Mouse (Mus musculus) layer of hippocampus, adult 9-10 months (tissue): Measurements from ENCODE around the gene Nlgn2.

ENCODE experiments used
- DNase-seq: peaks from one replicate; pipeline ENCODE4 v3.0.0; 2022; ENCODE audit warnings: low spot score

Gene Nlgn2

DNA sequence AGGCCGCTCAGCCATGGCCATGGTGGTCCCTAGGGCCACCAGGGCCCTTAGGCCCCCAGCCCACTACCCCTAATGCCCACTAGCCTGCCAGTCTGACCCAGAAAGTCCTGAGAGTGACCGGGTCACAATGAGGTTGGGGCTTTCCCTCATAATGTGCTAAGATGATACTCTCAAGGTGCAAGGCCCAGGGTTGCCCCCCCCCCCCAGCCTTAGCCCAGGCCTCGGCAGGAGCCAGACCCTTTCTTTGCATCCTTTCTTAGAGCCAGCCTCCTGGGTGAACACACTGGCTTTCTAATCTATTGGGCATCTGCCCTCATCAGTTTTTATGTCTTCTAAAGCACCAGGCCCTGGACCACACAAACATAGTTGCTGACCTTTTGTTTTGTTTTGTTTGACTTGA lies 15.5 kb downstream of the Nlgn2 start, which contains the start of gene Spem1:
Gene Spem1, minus strand, starts transcription at position 101 of the 400 bp plus-strand sequence.
- no peak for DNase-seq

DNA sequence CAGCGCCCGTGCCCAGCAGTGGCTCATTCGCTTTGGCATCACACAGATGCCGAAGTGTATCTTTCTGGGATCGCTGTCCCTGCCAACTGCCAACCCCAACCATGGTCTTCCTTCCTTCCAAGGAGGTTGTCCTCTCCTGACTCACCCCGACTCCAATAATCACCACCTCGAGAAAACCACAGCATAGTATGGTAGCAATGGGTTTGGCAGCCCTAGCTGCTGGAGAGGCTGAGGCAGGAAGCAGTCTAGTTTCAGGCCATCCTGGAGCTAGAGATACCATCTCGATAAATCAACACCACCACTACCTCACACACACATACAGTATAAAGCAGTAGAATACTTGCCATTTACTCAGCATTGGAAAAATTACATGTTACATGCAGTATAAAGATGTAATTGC lies 18.7 kb downstream of the Nlgn2 start:
- no peak for DNase-seq

DNA sequence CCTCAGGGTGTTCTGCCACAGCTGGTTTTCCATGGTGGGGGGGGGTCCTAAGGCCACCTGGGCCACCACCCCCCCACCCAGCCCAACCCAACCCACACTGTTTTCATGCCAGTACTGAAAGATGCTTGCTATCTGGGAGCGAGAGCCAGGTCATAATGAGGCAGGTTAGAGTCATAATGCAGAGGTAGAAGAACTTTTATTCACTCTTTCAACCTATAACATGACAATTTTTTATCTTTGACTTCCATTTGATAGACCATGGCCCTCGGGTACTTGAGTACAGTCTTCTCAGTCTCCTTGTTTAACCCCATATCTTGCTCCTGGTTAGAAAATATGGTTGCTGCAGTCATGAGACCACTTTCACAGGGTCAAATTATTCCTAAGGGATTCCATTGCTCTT lies 19.2 kb downstream of the Nlgn2 start, which contains the start of gene Spem2:
Gene Spem2, minus strand, starts transcription at position 101 of the 400 bp plus-strand sequence.
- DNase-seq, result no peak

- no peak for DNase-seq
Measured at GRCm38 (mm10) chr11:69816520-69816919, 21.1 kb downstream of the Nlgn2 start.

DNA sequence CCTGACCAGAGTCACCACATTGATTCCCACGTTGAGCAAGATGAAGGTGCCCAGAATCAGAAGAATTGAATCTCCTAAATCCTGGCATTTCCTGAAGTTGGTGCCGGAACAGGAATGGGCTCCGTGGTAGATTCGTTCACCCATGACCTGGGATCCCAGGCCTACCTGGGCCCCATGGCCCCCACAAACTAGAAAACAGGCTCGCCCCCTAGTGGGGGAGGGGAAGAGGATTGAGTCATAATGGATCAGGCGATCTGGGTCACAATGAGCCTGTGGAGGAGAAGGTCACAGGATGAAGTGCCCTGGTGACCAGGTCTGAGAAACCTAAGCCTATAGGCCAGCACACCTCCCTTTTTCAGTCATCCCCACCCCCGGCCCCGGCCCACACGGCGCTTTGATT lies 22.4 kb downstream of the Nlgn2 start, which contains the start of gene Gm39566:
Gene Gm39566, minus strand, starts transcription at position 144 of the 400 bp plus-strand sequence.
- no peak for DNase-seq

DNA sequence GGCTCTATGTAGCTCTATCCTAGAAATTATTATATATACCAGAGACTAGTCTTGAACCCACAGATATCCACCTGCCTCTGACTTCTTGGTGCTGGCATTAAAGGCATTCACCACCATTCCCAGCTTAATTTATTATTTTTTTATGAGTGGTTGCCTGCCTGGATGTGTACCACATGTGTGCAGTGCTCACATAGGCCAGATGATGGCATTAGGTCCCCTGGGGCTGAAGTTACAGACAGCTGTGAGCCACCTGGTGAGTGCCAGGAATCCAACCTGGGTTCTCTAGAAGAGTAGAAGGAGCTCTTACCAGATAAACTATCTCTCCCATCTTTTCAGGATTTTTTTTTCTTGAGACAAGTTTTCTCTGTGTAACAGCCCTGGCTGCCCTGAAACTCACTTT lies 27.3 kb downstream of the Nlgn2 start:
- DNase-seq, result no peak

GRCm38 (mm10) chr11:69807641-69808040 lies 29.9 kb downstream of the Nlgn2 start:
- no peak for DNase-seq

DNA sequence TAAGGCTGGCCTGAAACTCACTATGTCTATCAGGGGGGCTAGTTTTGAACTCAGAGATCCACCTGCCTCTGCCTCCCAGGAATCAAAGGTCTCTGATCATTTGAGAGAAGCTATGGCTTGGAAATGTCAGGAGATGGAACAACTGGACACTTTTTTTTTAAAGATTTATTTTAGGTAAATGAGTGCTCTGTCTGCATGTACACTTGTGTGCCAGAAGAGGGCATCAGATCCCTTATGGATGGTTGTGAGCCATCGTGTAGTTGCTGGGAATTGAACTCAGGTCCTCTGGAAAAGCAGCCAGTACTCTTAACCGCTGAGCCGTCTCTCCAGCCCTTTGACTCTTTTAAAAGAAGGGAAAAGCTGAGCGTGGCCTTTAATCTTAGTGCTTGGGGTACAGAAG lies 31.2 kb downstream of the Nlgn2 start:
- DNase-seq, result no peak

DNA sequence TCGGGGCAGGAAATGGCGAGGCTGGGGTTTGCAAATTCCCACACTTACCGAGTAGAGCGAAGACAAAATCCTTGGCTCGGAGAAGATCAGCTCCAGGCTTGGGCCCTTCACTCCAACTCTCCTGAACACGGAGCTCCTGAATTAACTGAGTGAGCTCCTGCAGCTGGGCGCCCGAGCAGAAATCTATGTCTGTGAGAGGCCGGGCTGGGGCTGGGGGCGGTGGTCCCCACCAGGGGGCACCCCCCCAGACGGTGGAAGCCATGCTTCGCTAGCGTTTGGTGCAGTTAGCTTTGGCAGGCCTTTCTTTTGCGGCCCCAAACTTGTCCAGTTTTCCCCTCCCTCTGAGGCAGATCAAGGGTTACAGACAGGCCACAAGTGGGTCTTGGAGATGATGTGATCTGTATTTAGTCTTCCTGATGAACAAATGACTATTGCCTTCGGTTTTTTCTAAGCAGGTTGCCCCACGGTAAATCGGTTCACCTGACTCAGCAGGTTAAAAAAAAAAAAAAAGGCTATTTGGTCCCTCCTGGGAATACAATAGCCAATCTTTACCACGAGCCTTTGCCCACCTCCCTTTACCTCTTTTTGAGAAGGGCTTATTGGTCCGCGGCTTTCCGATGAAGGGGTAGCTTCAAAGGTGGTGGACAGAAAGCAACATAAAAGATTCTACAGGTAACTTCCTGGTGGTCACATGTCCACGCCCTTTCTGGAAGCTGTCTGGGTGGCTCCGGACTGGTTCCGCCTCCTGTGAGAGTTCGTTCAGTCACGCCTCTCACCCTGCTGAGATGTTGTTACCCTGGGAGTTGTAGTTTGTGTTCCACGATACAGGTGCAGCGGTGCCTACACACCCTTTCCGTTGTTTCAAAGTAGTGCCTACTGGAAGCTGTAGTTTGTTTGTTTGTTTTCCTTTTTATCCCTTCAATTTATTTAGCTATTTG lies 32.3 kb downstream of the Nlgn2 start, which contains the start of gene Tmem102:
Gene Tmem102, minus strand, starts transcription at position 653 of the 938 bp plus-strand sequence.
- no peak for DNase-seq

- no peak for DNase-seq
Measured at GRCm38 (mm10) chr11:69804652-69804940, 33.0 kb downstream of the Nlgn2 start.

DNA sequence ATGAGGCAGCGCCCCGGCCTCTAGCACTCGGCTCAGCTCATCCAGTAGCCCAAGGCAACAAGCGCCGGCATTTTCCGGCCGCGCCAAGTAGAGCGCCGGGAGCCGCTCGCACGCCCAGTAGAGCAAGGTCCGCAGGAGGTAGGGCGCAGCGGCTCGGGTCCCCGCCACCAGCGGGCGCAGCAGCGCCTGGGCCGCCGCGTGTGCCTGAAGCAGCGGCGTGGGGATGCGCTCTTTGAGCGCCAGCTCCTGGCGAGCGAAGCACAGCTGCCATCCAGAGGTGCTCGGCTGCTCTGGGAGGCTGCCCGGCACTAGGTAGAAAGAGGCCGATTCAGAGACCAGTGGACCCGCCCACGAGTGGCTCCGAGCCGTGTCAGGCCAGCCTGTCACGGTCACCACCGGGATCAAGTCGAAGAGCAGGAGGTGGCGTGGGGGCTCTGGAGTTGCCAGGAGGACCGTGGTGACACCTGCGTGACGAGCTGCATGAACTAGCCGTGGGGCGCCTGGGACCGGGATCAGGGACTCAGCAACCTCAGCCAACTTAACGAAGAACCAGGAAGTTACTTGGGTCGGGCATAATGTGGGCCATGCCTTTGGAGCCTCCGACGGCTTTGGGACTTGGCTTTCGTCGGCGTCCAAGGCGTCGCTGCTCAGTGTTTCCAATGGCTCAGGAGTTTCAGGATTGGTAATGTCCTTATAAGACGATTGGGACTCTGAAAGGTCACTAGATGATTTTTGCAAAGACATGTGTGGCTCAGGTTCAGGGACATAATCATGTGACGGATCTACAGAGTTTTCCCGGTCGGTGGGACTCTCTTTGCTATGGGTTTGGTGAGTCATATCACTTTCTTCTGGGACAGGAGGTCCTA lies 33.6 kb downstream of the Nlgn2 start:
- DNase-seq, result no peak

DNA sequence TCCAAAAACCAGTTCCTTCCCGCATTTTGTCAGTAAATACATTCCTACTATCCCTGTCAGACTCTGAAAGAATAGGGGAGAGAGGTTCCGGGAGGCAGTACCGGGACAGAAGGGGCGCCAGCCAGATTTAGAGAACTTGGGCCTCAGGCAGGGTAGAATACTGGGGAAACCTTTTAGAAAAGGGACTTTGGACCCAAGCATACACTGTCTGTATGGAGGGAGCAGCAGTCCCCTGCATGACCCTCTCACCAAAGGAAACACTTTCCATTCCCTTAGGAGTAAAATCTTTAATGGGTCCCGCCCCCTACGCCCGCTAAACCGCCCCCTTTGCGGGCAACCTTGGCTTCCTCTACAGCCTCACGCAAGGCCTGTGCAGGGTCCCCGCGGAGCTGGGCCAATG lies 34.3 kb downstream of the Nlgn2 start:
- DNase-seq, result no peak

GRCm38 (mm10) chr11:69802648-69803105 lies 34.9 kb downstream of the Nlgn2 start:
- DNase-seq, result no peak

GRCm38 (mm10) chr11:69801379-69801977 lies 36.1 kb downstream of the Nlgn2 start, which contains the start of gene Fgf11:
TSS of gene Fgf11 (minus strand) at chr11:69801857.
- DNase-seq, result no peak

DNA sequence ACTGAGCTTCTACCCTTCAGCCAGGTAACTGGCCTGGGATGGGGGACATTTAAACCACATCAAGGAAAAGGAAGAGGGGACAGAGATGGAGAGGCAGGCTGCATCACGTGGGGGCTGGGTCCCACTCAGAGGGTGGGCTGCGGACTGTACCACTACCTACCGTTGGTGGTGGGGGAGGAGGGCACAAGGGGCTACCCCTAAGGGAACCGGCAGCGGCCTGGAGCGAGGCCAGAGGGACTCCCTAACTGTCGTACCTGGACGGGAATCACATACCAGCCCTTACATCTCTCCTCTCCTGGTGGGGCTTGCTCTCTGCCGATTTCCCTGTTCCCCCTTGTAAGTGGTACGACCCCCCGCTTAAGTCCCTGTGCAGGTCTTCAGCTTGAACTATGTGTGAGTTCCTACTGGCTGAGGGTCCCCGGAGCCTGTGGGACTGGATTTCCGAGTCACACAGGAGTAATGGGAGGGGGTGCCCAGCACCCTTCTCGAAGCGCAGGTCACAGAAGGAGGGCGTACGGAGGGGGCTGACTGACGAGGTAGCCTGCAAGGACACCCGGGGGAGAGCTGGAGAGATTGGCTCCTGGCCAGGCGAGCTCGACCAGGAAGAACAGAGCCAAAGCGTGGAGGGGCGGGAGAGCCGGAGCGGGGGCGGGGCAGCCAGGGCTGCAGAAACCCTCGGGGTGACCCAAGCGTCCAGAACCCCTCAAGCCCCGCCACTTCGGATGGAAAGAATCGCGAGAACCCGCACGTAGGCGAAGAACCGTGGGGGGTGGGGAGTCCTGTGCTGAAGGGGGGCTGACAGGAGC lies 37.0 kb downstream of the Nlgn2 start:
- no peak for DNase-seq

DNA sequence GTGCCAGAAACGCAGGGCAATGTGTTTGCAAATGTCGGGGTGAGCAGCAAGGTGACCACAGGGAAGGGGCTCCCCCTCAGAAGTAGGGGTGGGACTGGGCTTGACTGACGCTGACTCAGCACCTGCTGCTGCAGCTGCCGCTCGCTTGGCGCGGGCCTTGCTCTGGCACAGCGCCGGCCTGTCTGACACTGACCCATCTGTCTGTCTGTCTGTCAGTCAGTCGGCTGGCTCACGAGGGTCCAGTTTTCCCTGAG lies 37.5 kb downstream of the Nlgn2 start:
- no peak for DNase-seq

DNA sequence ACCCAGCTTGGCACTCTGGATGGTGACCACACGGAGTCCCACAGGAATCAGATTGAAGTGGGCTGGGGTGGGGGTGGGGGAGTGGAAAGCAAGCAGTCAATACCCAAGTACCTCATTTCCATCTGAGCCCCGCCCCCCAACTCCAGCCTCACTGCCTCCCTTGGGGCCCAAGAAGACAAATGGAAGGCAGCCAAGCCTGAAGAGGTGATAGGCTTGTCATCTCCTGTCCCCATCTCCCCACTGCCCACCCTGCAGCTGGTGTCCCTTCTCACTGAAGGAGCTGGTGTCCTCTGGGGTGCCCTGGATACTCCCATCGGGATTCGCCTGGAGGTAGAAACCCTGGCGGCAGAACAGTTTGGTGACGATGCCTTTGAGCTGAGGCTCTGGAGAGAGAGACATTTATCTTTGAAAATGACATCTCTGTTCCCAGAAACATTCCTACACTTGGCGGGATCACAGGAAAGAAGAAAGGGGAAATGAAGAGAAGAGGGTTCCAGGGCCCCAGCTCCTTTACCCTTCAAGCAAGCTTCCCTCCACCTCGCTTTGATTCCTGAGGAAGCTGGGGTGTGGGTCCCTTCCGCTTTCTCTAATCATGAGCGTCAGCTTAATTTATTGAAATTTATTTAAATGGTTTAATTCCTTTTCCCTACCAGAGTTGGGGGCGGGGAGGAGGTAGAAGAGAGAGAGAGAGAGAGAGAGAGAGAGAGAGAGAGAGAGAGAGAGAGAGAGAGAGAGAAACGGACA lies 38.0 kb downstream of the Nlgn2 start:
- no peak for DNase-seq

- no peak for DNase-seq
Measured at GRCm38 (mm10) chr11:69797924-69798323, 39.7 kb downstream of the Nlgn2 start.

DNA sequence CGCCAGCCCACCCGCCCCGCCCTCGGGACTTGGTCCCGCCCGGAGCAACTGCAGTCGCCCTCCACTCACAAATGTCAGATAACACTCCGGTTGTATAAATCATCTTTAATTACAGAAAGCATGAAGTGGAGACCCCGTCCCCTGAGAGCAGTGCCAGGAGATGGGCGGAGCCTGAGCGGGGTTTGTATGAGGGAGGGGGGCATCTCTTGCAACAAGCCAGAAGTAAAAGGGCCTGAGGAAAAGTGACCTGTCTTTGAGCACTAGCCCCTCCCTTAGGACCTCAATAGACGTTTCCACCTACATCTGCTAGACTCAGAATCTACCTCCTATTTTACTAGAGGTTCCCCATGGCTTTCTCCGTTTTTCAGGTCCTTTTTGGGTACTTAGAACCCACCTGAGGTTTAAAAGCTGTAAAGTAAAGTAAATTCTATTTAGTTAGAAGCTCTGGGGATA lies 41.6 kb downstream of the Nlgn2 start:
- DNase-seq, result no peak

DNA sequence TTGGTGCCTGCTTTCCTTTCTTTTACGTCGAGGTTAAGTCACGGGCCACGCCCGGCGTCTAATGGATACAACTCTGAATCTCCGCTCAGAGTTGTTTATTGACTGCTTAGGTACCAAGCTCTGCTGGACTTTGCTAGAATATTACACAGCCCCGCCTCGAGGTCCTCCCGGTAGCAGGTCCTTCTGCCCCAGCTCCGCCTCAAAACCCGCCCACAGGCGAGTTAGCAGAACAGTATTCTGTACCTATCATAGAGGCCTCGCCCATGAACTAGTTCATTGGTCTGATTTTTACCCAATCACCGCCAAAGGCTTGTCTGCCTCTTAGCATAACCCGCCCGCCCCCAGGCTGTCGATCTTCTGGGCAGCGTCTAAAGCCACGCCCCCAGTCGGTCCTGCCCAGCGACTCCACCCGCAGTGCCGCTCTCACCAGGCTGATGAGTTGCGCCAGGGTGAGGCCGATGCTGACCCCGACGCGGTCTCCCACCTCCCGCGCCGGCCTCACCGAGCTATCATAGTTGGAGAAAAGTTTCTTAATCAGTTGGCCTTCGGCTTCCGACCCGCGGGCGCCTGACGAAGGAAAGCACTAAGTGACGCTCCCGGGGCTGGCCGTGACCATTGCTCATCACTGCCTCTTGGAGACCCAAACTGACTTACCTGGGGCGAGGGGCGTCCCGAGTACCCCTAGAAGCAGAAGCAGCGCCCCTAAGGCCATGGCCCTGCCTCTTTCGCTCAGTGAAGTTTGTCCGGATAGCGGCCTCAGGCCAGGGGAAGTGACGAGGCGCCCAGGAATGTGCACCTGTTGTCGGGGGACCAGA lies 42.2 kb downstream of the Nlgn2 start, which contains the start of gene Chrnb1:
Gene Chrnb1, minus strand, starts transcription at position 776 of the 815 bp plus-strand sequence.
- DNase-seq, result peak; percentile 81
